Mouse (Mus musculus) liver, embryonic 13.5 days (tissue): ENCODE measurements at regions not wholly inside any gene's neighbourhood (a gene's known extent, or its start where the extent isn't known, plus 50 kb on each side); places are given as distances from the start of the nearest gene placed in this dataset.

ENCODE experiments used
- ATAC-seq: fragments of 200-750 bp; cut with Nextera tagmentation; 2 replicates; pipeline ENCODE4 v1.8.0; 2017; ENCODE audit warnings: low read depth, mild to moderate bottlenecking, moderate number of reproducible peaks, moderate library complexity
- DNase-seq: peaks from one replicate; pipeline ENCODE4 v3.0.0; 2022
- H3K27ac ChIP-seq: fragments of 300-500 bp; sonication (generic); 2 replicates; pipeline ENCODE4 v1.5.1; 2015; ENCODE audit warnings: moderate library complexity, mild to moderate bottlenecking, inconsistent platforms
- H3K27me3 ChIP-seq: fragments of 300-500 bp; sonication (generic); 2 replicates; pipeline ENCODE4 v1.6.1; 2015; ENCODE audit warnings: mild to moderate bottlenecking, inconsistent platforms
- H3K36me3 ChIP-seq: fragments of 300-500 bp; sonication (generic); 2 replicates; pipeline ENCODE4 v1.6.1; 2015; ENCODE audit warnings: mild to moderate bottlenecking, inconsistent platforms
- H3K4me1 ChIP-seq: fragments of 300-500 bp; sonication (generic); replicated peaks from 2 replicates; pipeline ENCODE4 v1.6.1; 2015; ENCODE audit warnings: inconsistent platforms
- H3K4me2 ChIP-seq: fragments of 300-500 bp; sonication (generic); 2 replicates; pipeline ENCODE4 v1.6.1; 2015; ENCODE audit warnings: inconsistent platforms, mild to moderate bottlenecking, moderate library complexity
- H3K4me3 ChIP-seq: fragments of 300-500 bp; sonication (generic); replicated peaks from 2 replicates; pipeline ENCODE4 v1.5.1; 2015; ENCODE audit warnings: mild to moderate bottlenecking, inconsistent platforms
- H3K9ac ChIP-seq: fragments of 300-500 bp; sonication (generic); 2 replicates; pipeline ENCODE4 v1.6.1; 2015; ENCODE audit warnings: mild to moderate bottlenecking, inconsistent platforms
- H3K9me3 ChIP-seq: fragments of 300-500 bp; sonication (generic); replicated peaks from 2 replicates; pipeline ENCODE4 v1.6.1; 2016; ENCODE audit warnings: inconsistent platforms
- WGBS: fragments of 180-500 bp; shearing (Covaris S2); methylation state at CpG from one replicate; pipeline ENCODE4 v1.1.7; 2015; ENCODE audit not compliant: insufficient replicate concordance; 5-methylcytosine and 5-hydroxymethylcytosine counted together

DNA sequence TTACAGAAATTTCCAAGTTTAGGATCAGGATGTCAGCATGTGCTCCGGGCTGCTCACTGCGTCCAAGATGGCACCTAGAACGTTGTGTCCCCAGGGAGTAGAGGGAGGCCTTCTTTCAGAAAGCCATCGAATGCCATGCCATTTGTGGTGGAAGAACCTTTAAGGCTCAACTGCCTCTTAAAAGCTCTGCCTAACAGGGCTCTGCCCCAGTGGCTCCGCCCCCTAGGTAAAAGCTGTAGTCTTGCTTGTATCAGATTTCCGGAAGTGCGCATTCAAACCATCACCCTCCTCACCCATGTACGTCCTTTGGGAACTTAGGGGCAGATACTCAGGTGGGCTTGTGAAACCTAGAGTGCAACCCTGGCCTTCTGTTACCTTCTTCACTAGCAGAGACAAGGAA, 54.0 kb upstream of the Psmd7 start:
- WGBS = 69% methylated on average over 8 of the region's 8 CpGs
- no peaks in the 10 kb centered on the region for H3K9me3 ChIP-seq
- no peak overlapping the region for H3K9ac ChIP-seq
- H3K4me2 ChIP-seq = no peak overlapping the region
- H3K4me3 ChIP-seq = no peak overlapping the region
- no peaks in the 10 kb centered on the region for H3K4me1 ChIP-seq
- no peaks in the 10 kb centered on the region for H3K27me3 ChIP-seq
- no peak overlapping the region for H3K27ac ChIP-seq
- no peaks in the 10 kb centered on the region for H3K36me3 ChIP-seq
- ATAC-seq (no peak), DNase-seq (no peak)

GRCm38 (mm10) chr8:107647936-107648335, 59.7 kb upstream of the Psmd7 start:
- H3K9me3 ChIP-seq = no peaks in the 10 kb centered on the region
- H3K4me3 ChIP-seq = no peak overlapping the region
- ATAC-seq (no peak), DNase-seq (no peak)
- H3K9ac ChIP-seq = no peak overlapping the region
- H3K4me1 ChIP-seq = no peaks in the 10 kb centered on the region
- H3K27ac ChIP-seq = no peak overlapping the region
- 65% methylated on average over 8 of the region's 8 CpGs for WGBS
- H3K36me3 ChIP-seq = no peaks in the 10 kb centered on the region
- no peaks in the 10 kb centered on the region for H3K27me3 ChIP-seq
- H3K4me2 ChIP-seq = no peak overlapping the region

DNA sequence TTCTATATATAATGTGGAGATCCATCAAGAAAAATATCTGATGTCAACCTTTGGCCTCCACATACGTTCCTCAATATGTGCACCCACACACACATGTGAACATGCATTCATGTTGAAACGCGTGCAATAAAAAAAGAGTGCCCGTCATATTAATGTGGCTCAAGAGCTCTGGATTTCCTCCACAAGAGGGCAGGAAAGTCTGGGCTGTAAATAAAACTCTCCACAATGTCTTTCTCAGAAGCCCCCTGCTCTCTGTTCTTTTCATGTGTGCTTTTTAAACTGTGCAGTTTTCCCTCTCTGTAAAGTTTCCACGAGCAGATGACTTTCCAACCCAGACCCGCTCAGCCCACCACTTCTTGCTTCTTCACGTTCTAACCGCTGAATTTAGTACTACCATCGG, 62.0 kb upstream of the Psmd7 start:
- WGBS = 76% methylated on average over 9 of the region's 9 CpGs

GRCm38 (mm10) chr8:107651424-107651823, 63.2 kb upstream of the Psmd7 start:
- Histone ChIP-seq H3K9me3 (no peaks in the 10 kb centered on the region), H3K4me3 (no peak overlapping the region), H3K36me3 (no peaks in the 10 kb centered on the region), H3K4me2 (no peak overlapping the region), H3K4me1 (no peaks in the 10 kb centered on the region), H3K27me3 (no peaks in the 10 kb centered on the region), H3K27ac (no peak overlapping the region), H3K9ac (no peak overlapping the region)
- ATAC-seq = no peak
- 73% methylated on average over 11 of the region's 11 CpGs for WGBS
- DNase-seq = no peak

More for the DNA sequence above, 62.0 kb upstream of the Psmd7 start:
- H3K9me3 ChIP-seq = no peaks in the 10 kb centered on the region
- H3K36me3 ChIP-seq = no peaks in the 10 kb centered on the region
- no peak for ATAC-seq
- no peak overlapping the region for H3K4me2 ChIP-seq
- H3K9ac ChIP-seq = no peak overlapping the region
- H3K27ac ChIP-seq = no peak overlapping the region
- no peaks in the 10 kb centered on the region for H3K4me1 ChIP-seq
- no peak overlapping the region for H3K4me3 ChIP-seq
- no peak for DNase-seq
- no peaks in the 10 kb centered on the region for H3K27me3 ChIP-seq

GRCm38 (mm10) chr8:107652226-107652625, 64.0 kb upstream of the Psmd7 start:
- Histone ChIP-seq H3K4me1 (no peaks in the 10 kb centered on the region), H3K9ac (no peak overlapping the region), H3K27me3 (no peaks in the 10 kb centered on the region), H3K27ac (no peak overlapping the region), H3K4me2 (no peak overlapping the region), H3K9me3 (no peaks in the 10 kb centered on the region), H3K36me3 (no peaks in the 10 kb centered on the region), H3K4me3 (no peak overlapping the region)
- ATAC-seq (no peak), DNase-seq (no peak)
- WGBS = 66% methylated on average over 8 of the region's 8 CpGs

DNA sequence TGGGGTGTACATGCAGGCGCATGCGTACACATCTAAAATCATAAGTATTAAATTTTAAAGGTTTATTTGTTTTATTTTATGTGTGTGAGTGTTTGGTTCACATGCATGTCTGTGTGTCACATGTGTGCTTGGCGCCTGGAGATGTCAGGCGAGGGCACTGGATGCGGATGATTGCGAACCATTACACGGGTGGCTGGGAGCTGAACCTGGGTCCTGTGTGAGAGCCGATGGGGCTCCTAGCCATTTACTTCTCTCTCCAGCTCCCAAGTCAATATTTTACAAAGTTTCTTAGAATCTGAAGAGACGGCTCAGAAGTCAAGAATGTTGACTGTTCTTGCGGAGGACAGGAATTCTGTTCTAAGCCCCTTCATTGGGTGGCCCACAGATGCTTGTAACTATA, 65.4 kb upstream of the Psmd7 start:
- no peak for ATAC-seq
- Histone ChIP-seq H3K27ac (no peak overlapping the region), H3K4me3 (no peak overlapping the region), H3K9ac (no peak overlapping the region), H3K4me1 (no peaks in the 10 kb centered on the region), H3K27me3 (no peaks in the 10 kb centered on the region), H3K9me3 (no peaks in the 10 kb centered on the region), H3K36me3 (no peaks in the 10 kb centered on the region), H3K4me2 (no peak overlapping the region)
- 77% methylated on average over 10 of the region's 10 CpGs for WGBS
- no peak for DNase-seq

- Histone ChIP-seq H3K4me1 (no peaks in the 10 kb centered on the region), H3K27me3 (no peaks in the 10 kb centered on the region), H3K9ac (no peak overlapping the region), H3K9me3 (no peaks in the 10 kb centered on the region), H3K27ac (no peak overlapping the region), H3K4me2 (no peak overlapping the region), H3K4me3 (no peak overlapping the region), H3K36me3 (no peaks in the 10 kb centered on the region)
- no peak for ATAC-seq
- DNase-seq = no peak
- 56% methylated on average over 5 of the region's 5 CpGs for WGBS
Measured at GRCm38 (mm10) chr8:107656622-107657021, 68.4 kb upstream of the Psmd7 start.

DNA sequence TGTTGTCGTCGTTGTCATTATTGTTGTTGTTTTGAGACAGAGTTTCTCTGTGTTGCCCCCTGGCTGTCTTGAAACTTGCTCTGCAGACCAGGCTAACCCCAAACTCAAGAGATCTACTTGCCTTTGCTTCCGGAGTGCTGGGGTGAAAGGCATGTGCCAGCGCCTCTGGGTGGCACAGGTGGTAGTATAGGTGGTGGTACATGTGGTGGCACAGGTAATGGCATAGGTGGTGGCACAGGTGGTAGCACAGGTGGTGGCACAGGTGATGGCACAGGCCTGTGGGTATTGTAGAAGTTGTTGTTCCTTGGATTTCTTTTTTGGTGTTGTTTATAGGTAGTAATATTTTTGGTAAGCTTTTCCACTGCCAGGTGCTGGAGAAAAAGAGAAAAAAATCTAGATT, 69.5 kb upstream of the Psmd7 start:
- Histone ChIP-seq H3K9me3 (no peaks in the 10 kb centered on the region), H3K4me3 (no peak overlapping the region), H3K27me3 (no peaks in the 10 kb centered on the region), H3K27ac (no peak overlapping the region), H3K4me1 (no peaks in the 10 kb centered on the region), H3K4me2 (no peak overlapping the region), H3K9ac (no peak overlapping the region), H3K36me3 (no peaks in the 10 kb centered on the region)
- no peak for DNase-seq
- ATAC-seq = no peak
- WGBS = 76% methylated on average over 4 of the region's 4 CpGs

- DNase-seq (no peak), ATAC-seq (no peak)
- Histone ChIP-seq H3K4me3 (no peak overlapping the region), H3K36me3 (no peaks in the 10 kb centered on the region), H3K9me3 (no peaks in the 10 kb centered on the region), H3K4me2 (no peak overlapping the region), H3K27me3 (no peaks in the 10 kb centered on the region), H3K4me1 (no peaks in the 10 kb centered on the region), H3K9ac (no peak overlapping the region), H3K27ac (no peak overlapping the region)
- 72% methylated on average over 6 of the region's 6 CpGs for WGBS
Measured at GRCm38 (mm10) chr8:107658386-107658785, 70.1 kb upstream of the Psmd7 start.

GRCm38 (mm10) chr8:107660624-107661023, 72.4 kb upstream of the Psmd7 start:
- Histone ChIP-seq H3K4me3 (no peak overlapping the region), H3K9me3 (no peaks in the 10 kb centered on the region), H3K27ac (no peak overlapping the region), H3K4me1 (no peaks in the 10 kb centered on the region), H3K27me3 (no peaks in the 10 kb centered on the region), H3K9ac (no peak overlapping the region), H3K4me2 (no peak overlapping the region), H3K36me3 (no peaks in the 10 kb centered on the region)
- DNase-seq = no peak
- no peak for ATAC-seq
- 71% methylated on average over 6 of the region's 6 CpGs for WGBS

DNA sequence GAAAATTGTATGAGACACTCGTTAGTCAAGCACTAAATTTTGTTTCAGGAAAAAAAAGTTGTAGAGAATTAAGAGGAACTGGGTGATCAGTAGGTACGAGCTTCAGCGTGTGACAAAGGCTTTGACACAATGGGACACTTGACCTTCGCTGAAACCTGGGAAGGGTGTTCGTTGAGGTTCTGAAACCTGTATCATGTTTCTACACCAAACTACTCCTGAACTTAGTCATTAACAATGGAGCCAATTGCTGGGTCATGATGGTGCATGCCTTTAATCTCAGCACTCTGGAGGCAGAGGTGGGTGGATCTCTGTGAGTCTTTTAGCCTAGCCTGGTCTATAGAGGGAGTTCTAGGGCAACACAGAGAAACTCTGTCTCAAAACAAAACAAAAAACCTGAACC, 81.3 kb upstream of the Psmd7 start:
- Histone ChIP-seq H3K36me3 (no peaks in the 10 kb centered on the region), H3K9me3 (no peaks in the 10 kb centered on the region), H3K9ac (no peak overlapping the region), H3K4me2 (no peak overlapping the region), H3K4me3 (no peak overlapping the region), H3K27ac (no peak overlapping the region), H3K4me1 (no peaks in the 10 kb centered on the region), H3K27me3 (no peaks in the 10 kb centered on the region)
- 73% methylated on average over 5 of the region's 5 CpGs for WGBS
- DNase-seq (no peak), ATAC-seq (no peak)

- H3K27ac ChIP-seq = no peak overlapping the region
- ATAC-seq (no peak), DNase-seq (no peak)
- H3K36me3 ChIP-seq = no peaks in the 10 kb centered on the region
- no peaks in the 10 kb centered on the region for H3K9me3 ChIP-seq
- no peak overlapping the region for H3K4me2 ChIP-seq
- no peak overlapping the region for H3K9ac ChIP-seq
- H3K4me3 ChIP-seq = no peak overlapping the region
- H3K4me1 ChIP-seq = no peaks in the 10 kb centered on the region
- no peaks in the 10 kb centered on the region for H3K27me3 ChIP-seq
- 67% methylated on average over 8 of the region's 8 CpGs for WGBS
Measured at GRCm38 (mm10) chr8:107671471-107671870, 83.2 kb upstream of the Psmd7 start.

- Histone ChIP-seq H3K27ac (no peak overlapping the region), H3K27me3 (no peaks in the 10 kb centered on the region), H3K4me2 (no peak overlapping the region), H3K4me3 (no peak overlapping the region), H3K36me3 (no peaks in the 10 kb centered on the region), H3K9me3 (no peaks in the 10 kb centered on the region), H3K4me1 (no peaks in the 10 kb centered on the region), H3K9ac (no peak overlapping the region)
- 70% methylated on average over 6 of the region's 6 CpGs for WGBS
- no peak for ATAC-seq
- no peak for DNase-seq
Measured at GRCm38 (mm10) chr8:107672691-107673090, 84.4 kb upstream of the Psmd7 start.
